Mouse (Mus musculus) urinary bladder, adult 2 months (tissue): ENCODE results near the gene Ndufb10. TPM values are rescaled to one million over a fixed set of nuclear protein-coding genes. Genes with fewer than 3 reads are reported as not detected.
"Not testable (repeated sequence)": the region's sequence is repeated elsewhere in the genome, so short reads cannot be mapped to it uniquely, and the experiment has no call there.

Experiments
- DNase-seq: peaks from one replicate; pipeline ENCODE4 v3.0.0; 2022; ENCODE audit warnings: low spot score
- polyA plus RNA-seq: library from polyadenylated mRNA; depleted of rRNA; stranded (reverse); fragments of >200 nt; gene quantifications from 2 replicates; pipeline ENCODE4 v1.2.3, GENCODE M21; 2012

The Ndufb10 gene
- polyA plus RNA-seq, 1 experiment, result 298 TPM

DNA sequence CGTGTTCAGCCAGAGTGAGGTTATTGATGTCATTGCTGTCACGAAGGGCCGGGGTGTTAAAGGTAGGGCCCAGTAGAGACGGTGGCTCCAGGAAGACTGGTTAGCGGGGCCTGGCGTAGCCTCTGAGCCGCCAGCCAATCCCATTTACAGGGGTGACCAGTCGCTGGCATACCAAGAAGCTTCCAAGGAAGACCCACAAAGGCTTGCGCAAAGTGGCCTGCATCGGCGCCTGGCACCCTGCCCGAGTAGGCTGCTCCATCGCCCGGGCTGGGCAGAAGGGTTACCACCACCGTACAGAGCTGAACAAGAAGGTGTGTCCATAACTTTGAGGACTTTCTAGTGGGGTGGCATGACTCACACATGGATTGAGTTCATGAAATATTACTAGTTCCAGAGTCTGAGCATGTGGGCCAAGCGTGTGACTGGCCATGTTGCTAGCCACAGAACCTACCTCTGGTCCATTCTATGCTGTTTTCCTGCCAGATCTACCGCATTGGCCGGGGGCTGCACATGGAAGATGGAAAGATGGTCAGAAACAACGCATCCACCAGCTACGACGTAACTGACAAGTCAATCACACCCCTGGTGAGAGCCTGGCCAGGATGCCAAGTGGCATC lies 9.3 kb upstream of the Ndufb10 start:
- no peak for DNase-seq

DNA sequence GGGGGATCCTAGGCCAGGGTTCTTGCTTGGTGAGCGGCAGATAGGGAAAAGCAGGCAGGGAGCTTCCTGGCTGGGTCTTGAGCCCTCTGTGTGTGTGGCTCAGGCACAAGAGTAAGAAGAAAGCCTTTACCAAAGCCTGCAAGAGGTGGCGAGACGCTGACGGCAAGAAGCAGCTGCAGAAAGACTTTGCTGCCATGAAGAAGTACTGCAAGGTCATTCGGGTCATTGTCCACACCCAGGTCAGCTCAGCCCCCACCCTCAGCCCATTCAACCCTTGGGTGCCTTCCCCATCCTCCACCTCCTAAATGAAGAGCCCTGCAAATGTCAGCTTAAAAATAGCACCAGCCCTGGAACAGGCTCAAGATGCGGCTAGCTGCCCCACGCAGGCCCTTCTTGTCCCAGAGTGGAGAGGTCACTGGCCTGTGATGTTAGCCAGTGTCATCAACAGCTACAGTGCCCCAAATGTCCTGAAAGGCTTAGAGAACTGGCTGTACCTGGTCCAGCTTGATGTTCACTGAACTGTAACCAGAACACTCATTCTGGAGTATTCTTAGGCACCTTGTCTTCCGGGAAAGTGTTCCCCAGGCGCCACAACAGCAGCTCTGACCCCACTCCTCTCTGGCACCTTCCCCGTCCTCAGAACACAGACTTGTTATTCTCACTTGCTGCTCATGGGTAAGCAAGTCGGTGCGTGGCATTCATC lies 8.1 kb upstream of the Ndufb10 start:
- no peak for DNase-seq

GRCm38 (mm10) chr17:24730787-24731186 lies 6.5 kb upstream of the Ndufb10 start:
- no peak for DNase-seq

- no peak for DNase-seq
These were observed 4.8 kb upstream of the Ndufb10 start for GRCm38 (mm10) chr17:24729067-24729466.

- DNase-seq, result no peak
These were observed 3.9 kb upstream of the Ndufb10 start for GRCm38 (mm10) chr17:24728184-24728583.

DNA sequence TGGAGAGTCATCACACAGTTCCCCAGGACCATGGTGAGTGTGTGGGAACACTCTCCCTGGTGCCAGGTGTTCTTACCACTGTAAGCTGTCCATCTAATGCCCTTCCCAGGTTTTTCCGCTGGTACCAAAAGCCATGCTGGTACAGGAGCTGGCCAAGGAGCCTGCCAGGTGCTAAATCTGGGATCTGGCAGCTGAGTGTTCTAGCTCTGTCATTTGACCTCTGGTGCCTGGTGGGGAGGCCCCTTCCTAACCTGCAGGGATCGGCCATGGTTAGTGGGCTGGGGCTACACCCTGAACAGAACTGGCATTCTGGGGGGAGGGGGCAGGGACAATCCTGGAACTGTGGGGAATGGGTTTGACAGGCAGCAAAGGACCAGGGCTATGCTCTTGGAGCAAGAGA lies 3.3 kb upstream of the Ndufb10 start, which contains the start of gene Rpl3l:
Rpl3l (plus strand) TSS at position 203 of the 400 bp plus-strand sequence.
- no peak for DNase-seq

GRCm38 (mm10) chr17:24725637-24726390 lies 1.5 kb upstream of the Ndufb10 start:
- DNase-seq, result no peak

GRCm38 (mm10) chr17:24723881-24724180 lies 447 bp downstream of the Ndufb10 start:
- DNase-seq, result no peak

DNA sequence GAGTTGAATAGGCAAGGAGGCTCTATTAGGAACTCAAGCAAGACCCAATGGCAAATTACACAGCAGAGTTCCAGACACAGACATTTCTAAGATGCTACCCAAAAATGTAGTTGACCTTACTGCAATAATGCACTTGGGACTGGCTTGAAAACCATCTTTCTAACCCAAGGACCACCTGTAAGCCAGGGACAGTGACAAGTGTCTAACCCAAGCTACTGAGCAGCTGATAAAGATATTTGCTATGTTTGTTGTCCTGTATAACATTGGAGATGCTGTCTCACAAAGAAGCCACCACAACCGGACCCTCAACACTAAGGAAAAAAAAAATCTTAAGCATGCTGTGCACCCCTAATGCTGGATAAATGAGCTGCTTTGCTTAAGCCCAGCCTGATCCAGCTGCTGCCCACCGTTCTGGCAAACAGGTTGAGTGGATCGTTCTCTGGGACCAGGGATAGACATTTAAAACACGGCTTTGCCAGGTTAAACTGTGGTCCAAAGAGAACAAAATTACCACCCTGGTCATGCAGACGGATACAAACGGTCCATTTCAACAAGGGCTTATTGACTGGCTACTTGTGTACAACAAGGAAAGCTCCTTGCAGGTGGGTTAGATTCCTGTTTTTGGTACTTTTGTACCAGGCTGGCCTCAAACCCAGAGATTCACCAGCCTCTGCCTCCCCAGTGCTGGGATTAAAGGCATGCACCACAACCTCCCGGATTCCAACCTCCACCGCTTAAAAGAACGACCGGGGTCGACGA lies 977 bp downstream of the Ndufb10 start:
- DNase-seq, result no peak

DNA sequence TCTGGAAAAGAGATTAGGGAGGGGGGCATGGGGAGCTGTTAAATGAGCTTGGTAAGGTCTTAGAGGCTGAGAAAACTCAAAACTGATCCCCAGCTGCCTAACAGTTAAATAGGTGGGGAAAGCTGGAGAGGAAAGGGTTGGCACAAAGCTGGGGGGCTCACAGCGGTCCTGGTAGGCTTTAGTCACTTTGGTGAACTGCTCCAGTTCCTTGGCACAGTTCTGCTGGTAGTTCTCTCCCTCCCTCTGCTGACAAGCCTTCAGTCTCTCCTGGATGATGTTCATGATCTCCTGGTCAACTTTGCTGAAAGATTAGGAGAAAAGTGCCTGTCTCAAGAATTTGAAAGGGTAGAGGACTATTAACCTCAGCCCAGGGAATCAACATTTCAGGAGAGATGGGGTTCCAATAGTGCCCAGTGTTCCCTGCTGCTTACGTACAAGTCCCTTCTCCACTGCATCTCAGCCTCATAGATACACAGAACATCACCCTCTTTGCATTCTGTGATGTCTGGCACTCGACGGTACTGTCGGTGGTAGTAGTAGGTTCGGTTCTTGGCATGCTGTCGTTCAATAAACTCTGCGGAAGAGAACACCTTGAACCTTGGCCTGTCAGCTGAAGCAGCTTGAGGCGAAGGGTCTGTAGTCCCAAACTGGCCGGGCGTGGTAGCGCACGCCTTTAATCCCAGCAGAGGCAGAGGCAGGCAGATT lies 1.9 kb downstream of the Ndufb10 start:
- DNase-seq, result no peak

DNA sequence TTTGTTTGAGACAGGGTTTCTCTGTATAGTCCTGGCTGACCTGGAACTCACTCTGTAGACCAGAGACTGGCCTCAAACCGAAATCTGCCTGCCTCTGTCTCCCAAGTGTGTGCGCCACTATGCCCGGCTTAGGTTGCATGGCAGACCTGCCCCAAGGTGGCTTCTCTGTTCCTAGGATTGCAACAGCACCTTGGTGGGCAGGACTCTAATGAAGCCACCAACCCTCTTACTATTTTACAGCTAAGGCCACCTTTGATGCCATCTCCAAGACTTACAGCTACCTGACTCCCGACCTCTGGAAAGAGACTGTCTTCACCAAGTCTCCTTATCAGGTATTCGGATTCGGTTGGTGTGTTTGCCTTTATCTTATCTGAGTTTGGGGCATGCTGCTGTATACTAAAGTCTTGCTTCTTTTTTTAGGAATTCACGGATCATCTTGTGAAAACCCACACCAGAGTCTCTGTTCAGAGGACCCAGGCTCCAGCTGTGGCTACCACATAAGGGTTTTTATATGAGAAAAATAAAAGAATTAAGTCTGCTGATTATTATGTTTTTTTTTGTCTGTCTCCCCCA lies 2.8 kb downstream of the Ndufb10 start:
- DNase-seq, result not testable (repeated sequence)

- DNase-seq, result not testable (repeated sequence)
These were observed 3.7 kb downstream of the Ndufb10 start for GRCm38 (mm10) chr17:24720616-24721015.

- DNase-seq, result peak; percentile 87
These were observed 4.6 kb downstream of the Ndufb10 start for GRCm38 (mm10) chr17:24719494-24720222.

GRCm38 (mm10) chr17:24718938-24719337 lies 5.3 kb downstream of the Ndufb10 start:
- DNase-seq, result not testable (repeated sequence)

DNA sequence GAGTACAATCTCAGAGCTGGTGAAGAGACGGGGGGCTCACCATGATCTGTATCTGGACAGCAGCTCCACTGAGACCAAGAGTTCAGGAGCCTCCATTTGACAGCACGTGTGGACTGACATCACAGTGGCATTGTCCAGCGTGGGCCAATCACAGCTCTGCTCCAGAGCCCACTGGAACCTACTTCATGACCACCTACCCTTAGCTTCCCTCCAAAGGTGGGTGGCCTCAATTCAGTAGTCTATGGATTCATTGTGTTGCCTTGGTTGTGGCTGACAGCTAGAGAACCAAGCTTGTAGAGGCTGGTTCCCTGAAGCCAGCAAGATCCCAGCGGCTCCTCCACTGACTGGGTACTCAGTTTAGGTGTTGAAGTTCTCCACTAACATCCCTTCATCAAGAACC lies 6.3 kb downstream of the Ndufb10 start, which contains the start of the genes Rnf151 and Rps2:
Rnf151 (minus strand) TSS at position 121 of the 400 bp plus-strand sequence.
Rps2 (plus strand) TSS at position 174 of the 400 bp plus-strand sequence.
- no peak for DNase-seq

DNA sequence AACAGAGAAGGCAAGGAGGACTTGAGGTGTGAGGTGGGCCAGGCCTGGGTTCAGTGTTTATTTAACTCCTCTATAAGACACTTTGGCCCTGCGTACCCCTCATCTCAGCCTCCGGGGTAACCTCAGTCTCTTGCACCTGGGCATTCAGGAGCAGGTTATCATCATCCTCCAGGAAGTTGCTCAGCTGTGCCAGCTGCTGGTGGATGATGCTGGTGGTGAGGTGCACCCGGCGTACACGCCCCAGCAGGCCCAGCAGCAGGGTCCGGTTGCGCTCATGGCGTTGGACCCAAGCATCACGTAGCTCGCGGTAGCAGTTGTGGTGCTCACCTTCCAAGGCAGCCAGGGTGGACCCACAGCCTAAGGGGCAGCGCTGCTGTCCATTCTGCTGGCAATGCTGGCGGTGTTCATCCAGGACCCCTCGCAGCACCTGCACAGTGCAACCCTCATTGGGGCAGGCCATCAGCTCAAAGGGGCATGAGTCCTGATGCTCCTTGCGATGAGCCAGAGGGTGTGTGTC lies 8.1 kb downstream of the Ndufb10 start:
- no peak for DNase-seq

GRCm38 (mm10) chr17:24715556-24715955 lies 8.7 kb downstream of the Ndufb10 start:
- no peak for DNase-seq

DNA sequence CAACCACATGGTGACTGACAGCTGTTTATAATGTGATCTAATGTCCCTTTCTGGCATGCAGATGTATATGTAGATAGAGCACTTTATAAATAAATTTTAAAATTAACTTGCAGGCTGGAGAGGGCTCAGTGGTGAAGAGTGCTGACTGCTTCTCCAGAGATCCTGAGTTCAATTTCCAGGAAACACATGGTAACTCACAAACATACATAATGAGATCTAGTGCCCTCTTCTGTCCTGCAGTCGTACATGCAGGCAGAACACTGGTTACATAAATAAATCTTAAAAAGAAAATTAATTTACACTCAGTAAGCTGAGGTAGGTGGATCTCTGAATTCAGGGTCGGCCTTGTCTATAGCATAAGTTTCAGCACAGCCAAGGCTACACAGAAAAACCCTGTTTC lies 15.6 kb downstream of the Ndufb10 start:
- DNase-seq, result no peak

- no peak for DNase-seq
These were observed 16.4 kb downstream of the Ndufb10 start for GRCm38 (mm10) chr17:24707801-24708425.
